Mouse (Mus musculus) bone marrow macrophage, adult 2 months (primary cell): Measurements from ENCODE around the gene Ctf1. TPM values are rescaled to one million over a fixed set of nuclear protein-coding genes. Genes with fewer than 3 reads are reported as not detected.
A peak's percentile ranks its signal among the peaks of the same experiment; 100 is the strongest.

Source experiments
- H3K27ac ChIP-seq: 2 replicates; pipeline ENCODE4 v1.5.1; 2012; ENCODE audit warnings: low read depth, low read length; ENCODE audit not compliant: insufficient read depth
- H3K4me1 ChIP-seq: 2 replicates; pipeline ENCODE4 v1.6.1; 2012; ENCODE audit warnings: low read length; ENCODE audit not compliant: control insufficient read depth, insufficient read depth
- H3K4me3 ChIP-seq: 2 replicates; pipeline ENCODE4 v1.5.1; 2012; ENCODE audit warnings: mild to moderate bottlenecking, low read length, moderate library complexity; ENCODE audit not compliant: insufficient read depth
- CTCF ChIP-seq: IDR thresholded peaks from 2 replicates; pipeline ENCODE4 v1.5.1; 2012; ENCODE audit warnings: low read depth, mild to moderate bottlenecking, low read length, moderate library complexity
- POLR2A ChIP-seq: IDR thresholded peaks from 2 replicates; pipeline ENCODE4 v1.6.1; 2012; ENCODE audit warnings: mild to moderate bottlenecking, low read depth, low read length, borderline replicate concordance
- polyA plus RNA-seq: library from polyadenylated mRNA; stranded (reverse); fragments of >200 nt; gene quantifications from 2 replicates; pipeline ENCODE4 v1.2.4, GENCODE M21; 2012; ENCODE audit not compliant: missing spikeins, insufficient read depth, insufficient read length

Gene Ctf1
- polyA plus RNA-seq, 1 experiment: not detected

- TF ChIP-seq CTCF (no peak), POLR2A (no peak)
- H3K4me3 ChIP-seq: no peak overlapping the region
- H3K27ac ChIP-seq: no peak overlapping the region
- H3K4me1 ChIP-seq: peaks cover 16% of the 10 kb centered on the region
These were observed 37.9 kb downstream of the Ctf1 start for GRCm38 (mm10) chr7:127750131-127751127.

- peaks cover 16% of the 10 kb centered on the region for H3K4me1 ChIP-seq
- no peak overlapping the region for H3K27ac ChIP-seq
- no peak overlapping the region for H3K4me3 ChIP-seq
- no peak for TF ChIP-seq POLR2A
- no peak for TF ChIP-seq CTCF
These were observed 39.1 kb downstream of the Ctf1 start for GRCm38 (mm10) chr7:127751619-127752018.

- peaks cover 16% of the 10 kb centered on the region for H3K4me1 ChIP-seq
- TF ChIP-seq POLR2A: no peak
- no peak for TF ChIP-seq CTCF
- no peak overlapping the region for H3K27ac ChIP-seq
- H3K4me3 ChIP-seq: no peak overlapping the region
These were observed 39.5 kb downstream of the Ctf1 start for GRCm38 (mm10) chr7:127752069-127752468.

DNA sequence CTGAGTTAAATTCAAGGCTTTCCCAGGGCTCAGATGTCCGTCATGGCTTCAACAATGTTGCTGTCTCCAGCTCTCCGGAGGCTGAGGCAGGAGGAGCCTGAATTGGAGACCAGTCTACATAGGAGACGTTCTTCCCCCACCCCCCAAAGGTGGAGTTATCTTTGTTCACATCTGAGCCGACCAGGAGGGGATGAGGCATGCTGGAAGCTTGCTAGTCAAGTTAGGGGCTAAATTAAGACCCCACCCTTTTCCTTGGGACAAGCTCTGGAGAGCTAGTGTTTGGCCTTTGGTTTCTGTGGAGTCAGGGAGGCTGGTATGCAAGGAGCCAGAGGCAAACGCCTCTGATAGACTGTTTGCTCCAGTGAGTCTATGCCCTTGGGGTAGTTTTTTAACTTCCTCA, 40.6 kb downstream of the Ctf1 start:
- TF ChIP-seq CTCF (no peak), POLR2A (no peak)
- Histone ChIP-seq H3K4me1 (peaks cover 16% of the 10 kb centered on the region), H3K27ac (peak overlapping the region; percentile 12; the same call in 1 of the 2 replicates), H3K4me3 (no peak overlapping the region)

DNA sequence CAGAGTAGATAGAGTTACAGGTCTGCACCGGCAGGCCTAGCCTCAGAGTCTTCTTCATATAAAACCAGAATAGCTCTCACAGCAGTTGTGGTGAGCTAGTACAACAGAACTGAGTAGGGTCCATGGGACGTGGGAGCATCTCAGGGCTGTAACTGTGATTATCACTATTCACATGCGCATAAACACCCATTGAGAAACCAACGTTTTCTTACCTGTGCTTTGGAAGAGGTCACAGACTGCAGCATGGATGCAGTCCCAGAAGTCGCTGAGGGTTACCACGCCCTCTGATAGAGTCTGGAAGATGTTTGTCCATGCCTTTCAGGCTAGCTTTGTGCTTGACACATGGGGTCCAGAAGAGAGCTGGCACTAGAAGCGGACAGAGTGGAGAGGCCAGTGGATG, 41.2 kb downstream of the Ctf1 start:
- H3K27ac ChIP-seq: no peak overlapping the region
- TF ChIP-seq CTCF: no peak
- no peak for TF ChIP-seq POLR2A
- peaks cover 16% of the 10 kb centered on the region for H3K4me1 ChIP-seq
- H3K4me3 ChIP-seq: no peak overlapping the region

DNA sequence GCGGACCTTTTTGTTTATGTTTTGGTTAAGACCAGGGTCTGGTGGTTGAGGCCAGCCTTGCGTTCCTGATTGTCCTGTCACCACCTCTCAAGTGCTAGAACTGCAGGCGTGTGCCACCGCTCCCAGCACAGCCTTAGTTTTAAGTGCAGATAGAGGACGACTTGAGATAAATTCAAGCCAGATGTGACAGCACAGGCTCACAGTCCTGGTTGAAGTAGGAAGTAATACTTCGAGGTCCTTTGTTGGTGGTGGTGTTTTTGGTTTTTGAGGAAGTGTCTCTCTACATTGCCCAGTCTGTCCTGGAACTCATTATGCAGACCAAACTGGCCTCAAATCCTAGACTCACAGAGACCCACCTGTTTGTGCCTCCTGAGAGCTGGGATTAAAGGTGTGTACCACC, 47.2 kb downstream of the Ctf1 start:
- TF ChIP-seq CTCF (no peak), POLR2A (no peak)
- H3K4me3 ChIP-seq: peak overlapping the region; percentile 3; the same call in 1 of the 2 replicates
- H3K4me1 ChIP-seq: peaks cover 27% of the 10 kb centered on the region
- H3K27ac ChIP-seq: peak overlapping the region; percentile 79

- H3K27ac ChIP-seq: peak overlapping the region; percentile 79
- no peak overlapping the region for H3K4me3 ChIP-seq
- peaks cover 27% of the 10 kb centered on the region for H3K4me1 ChIP-seq
- TF ChIP-seq CTCF (no peak), POLR2A (no peak)
These were observed 47.9 kb downstream of the Ctf1 start for GRCm38 (mm10) chr7:127760478-127760877.

DNA sequence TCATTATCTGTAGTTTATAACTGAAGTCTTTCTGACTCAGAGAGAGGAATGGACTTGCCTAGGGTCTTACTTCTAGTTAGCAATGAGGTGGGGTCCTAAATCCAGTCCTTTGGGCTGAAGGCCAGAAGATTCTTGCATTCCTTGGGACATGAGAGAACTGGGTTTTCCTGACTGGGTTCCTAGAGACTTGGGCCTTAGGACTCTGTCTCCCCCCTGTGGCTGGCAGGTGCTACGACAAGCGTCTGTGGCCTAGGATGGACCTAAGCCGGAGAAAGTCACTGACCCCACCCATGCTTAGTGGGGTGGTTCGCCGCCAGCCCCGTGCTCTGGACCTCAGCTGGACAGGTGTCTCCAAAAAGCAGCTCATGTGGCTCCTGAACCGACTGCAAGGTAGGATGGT, 48.5 kb downstream of the Ctf1 start:
- peaks cover 27% of the 10 kb centered on the region for H3K4me1 ChIP-seq
- H3K4me3 ChIP-seq: no peak overlapping the region
- peak; percentile 80 for TF ChIP-seq CTCF
- no peak for TF ChIP-seq POLR2A
- H3K27ac ChIP-seq: no peak overlapping the region

GRCm38 (mm10) chr7:127763642-127764041, 51.1 kb downstream of the Ctf1 start:
- H3K27ac ChIP-seq: peak overlapping the region; percentile 59
- no peak overlapping the region for H3K4me3 ChIP-seq
- no peak for TF ChIP-seq POLR2A
- TF ChIP-seq CTCF: no peak
- H3K4me1 ChIP-seq: peaks cover 27% of the 10 kb centered on the region

DNA sequence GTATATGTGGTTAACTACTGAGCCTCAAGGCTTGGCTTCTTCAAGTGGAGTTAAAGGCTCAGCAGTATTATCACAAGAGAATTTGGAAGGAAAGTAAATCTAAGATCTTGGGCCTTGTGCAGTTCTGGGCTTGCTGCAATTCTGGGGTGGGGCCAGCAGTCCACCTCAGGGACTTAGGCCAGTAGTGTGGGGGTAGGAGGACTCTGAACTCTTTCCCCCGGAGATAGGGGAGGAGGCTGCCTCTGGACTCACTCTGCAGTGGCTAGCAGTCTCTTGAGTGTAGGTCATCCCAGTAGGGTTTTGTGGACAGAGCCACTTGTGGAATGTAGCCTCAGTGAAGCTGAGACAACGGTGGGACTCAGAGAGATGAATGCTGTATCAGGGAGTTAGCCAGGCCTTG, 53.2 kb downstream of the Ctf1 start:
- Histone ChIP-seq H3K27ac (no peak overlapping the region), H3K4me3 (no peak overlapping the region), H3K4me1 (peaks cover 14% of the 10 kb centered on the region)
- TF ChIP-seq POLR2A (no peak), CTCF (no peak)
